Mouse (Mus musculus): ENCODE data around the gene Sept9.

Sept9 gene

DNA sequence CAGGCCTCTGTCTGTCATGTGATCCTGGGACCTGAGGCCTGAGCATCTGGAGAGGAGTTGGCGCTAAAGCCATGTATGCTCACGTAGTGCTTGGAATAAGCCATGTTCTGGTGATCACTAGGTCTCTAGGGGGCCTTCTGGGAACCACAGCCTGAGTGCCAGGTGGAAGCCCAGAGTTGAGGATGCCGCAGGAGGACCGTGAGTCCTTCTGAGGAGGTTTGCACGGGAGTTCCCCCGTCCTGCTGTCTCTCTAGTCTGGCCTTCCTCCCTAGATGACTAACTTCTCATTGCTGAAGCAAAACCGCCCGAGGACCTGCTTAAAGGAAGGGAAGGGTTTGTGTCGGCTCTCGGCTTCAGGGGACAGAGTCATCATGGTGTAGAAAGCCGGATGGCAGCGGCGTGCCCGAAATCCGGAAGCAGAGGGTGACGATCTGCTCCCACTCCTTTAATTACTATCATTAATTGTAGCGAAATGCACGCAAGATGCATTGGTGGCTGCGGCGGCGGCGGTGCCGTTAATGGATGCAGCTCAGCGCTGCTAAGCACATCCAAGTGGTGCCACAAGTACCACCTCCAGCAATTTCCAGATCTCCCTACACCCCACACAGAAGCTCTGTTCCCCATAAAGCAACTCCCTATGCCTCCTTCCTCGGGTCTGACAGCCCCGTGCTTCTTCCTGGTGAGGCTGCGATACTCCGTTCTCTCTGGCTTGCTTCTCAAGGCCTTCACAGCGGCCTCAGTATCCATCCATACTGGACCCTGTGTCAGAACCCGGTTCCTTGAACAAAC, 92.0 kb downstream of the Sept9 start:
- no peak for DNase-seq (ENCODE audit: low spot score in 2 of 2)

GRCm38 (mm10) chr11:117292446-117292845, 93.0 kb downstream of the Sept9 start:
- peak in 1 of 2 experiments; percentile 71 for DNase-seq (ENCODE audit: low spot score in 2 of 2)

DNA sequence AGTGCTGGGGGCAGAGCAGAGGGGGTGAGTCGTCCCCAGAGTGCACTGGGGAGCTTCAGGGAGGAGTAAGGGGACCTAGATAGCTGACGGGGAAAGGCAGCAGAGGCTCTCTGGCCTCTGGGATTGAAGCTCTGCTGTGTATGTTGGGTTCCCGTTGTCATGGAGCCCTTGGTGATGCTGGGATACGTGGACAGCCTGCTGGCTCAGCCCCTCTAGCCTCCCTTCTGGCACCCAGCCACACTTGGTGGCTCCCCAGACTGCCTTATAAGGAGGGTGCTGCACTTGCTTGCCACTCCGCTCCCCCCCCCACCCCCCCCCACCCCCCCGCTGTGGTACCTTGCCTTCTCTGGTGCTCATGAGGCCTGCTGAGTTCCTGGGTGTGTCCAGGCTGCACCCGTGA, 95.8 kb downstream of the Sept9 start:
- no peak for DNase-seq (ENCODE audit: low spot score in 2 of 2)

- no peak for DNase-seq (ENCODE audit: low spot score in 2 of 2)
Observed at GRCm38 (mm10) chr11:117296116-117296499, 96.6 kb downstream of the Sept9 start.

GRCm38 (mm10) chr11:117296500-117297189, 97.2 kb downstream of the Sept9 start:
- no peak for DNase-seq (ENCODE audit: low spot score in 2 of 2)

DNA sequence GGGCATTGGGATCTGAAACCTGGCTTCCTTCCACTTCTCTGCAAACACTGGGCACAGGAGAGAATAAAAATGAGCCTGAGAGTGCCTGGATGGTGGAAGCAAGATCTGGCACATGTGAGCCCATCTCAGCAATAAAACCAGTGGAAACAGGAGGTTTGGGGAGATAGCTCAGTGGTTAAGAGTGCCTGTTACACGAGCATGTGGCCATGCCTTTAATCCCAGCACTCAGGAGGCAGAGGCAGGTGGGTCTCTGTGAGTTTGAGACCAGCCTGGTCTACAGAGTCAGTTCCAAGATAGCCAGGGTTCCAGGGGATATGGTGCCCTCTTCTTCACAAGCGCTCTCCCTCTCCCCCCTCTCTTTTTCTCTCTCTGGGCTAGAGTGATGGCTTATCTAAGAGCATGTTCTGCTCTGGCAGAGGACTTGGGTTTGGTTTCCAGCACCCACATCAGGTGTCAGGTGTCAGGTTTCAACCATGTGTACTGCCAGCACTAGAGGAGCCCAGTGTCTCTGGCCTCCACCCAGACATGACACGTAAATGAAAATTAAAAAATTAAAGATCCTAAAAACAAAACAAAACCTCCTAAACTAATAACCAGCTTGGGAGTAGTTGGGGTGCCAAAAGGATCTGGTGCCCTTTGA, 97.8 kb downstream of the Sept9 start:
- DNase-seq (ENCODE audit: low spot score in 2 of 2), result no peak

- no peak for DNase-seq (ENCODE audit: low spot score in 2 of 2)
Observed at GRCm38 (mm10) chr11:117299741-117300140, 100.3 kb downstream of the Sept9 start.

DNA sequence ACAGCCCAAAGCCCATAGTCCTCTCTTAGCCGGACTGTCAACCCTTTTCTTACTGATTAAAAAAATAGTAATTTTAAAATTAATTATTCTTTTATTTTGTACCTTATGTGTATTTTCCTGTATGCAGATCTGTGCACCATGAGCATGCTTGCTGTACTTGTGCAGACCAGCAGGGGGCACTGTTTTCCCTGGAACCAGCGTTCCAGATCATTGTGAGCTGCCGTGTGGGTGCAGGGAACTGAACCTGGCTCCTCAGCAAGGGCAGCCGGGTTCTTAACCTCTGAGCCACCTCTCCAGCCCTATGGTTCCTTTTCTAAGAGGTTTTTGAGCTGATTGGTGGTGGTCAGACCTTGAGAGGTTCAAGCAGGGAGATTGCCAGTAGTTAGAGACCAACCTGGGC, 101.3 kb downstream of the Sept9 start:
- no peak for DNase-seq (ENCODE audit: low spot score in 2 of 2)

GRCm38 (mm10) chr11:117301716-117302115, 102.3 kb downstream of the Sept9 start:
- DNase-seq (ENCODE audit: low spot score in 2 of 2), result no peak

DNA sequence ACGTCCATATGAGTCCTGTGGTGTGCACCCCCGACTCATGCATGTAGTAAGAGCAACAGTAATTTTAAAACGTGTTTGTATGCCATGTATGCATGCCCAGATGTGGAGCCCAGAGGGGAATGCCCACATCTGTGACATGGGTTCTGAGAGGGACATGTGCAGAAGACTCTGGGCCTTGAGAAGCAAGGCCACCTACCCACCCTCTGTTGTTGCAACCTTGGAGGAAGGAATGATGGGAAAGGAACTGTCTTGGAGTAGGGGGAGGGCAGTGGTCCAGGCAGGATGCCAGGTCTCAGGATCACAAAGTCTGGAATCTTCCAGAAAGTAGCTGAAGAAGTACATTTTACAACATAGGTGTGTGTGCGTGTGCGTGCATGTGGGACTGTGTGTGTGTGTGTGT, 102.9 kb downstream of the Sept9 start:
- no peak for DNase-seq (ENCODE audit: low spot score in 2 of 2)

GRCm38 (mm10) chr11:117305509-117306188, 106.2 kb downstream of the Sept9 start:
- no peak for DNase-seq (ENCODE audit: low spot score in 2 of 2)

DNA sequence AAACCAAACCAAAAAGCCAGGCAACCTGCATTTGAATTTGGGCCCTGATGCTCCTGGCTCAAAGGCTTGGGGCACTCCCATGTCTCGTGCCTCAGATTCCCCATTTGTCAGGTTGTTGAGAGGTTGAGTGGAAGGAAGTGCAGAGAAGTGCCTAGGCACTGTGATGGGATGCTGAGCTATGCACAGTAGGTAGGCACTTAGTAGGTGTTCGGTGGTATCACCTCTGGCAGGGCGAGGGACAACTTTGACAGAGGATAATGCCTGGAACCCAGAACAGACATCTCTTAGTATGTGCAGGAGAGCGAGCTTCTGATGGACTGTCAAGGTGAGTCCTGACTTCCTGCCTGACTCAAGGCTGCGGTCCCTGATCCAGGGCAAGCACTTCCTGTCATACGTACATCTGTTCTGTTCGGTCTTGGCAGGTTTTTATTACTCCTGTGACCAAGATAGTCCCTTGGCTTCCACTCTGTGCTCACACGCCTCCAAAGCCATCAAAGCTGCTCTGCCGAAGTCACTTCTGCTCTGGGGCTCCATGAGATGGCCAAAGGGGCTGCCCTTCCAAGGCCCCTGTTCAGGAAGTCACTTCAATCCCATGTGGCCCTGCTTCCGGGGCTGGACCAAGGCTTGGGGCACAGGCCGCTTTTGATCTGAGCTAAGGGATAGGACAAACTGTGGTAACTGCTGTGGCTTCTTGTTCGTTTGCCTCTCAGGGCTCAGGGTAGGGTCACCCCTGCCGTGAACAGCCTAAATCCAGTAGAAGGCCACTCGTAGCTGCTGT, 107.0 kb downstream of the Sept9 start:
- no peak for DNase-seq (ENCODE audit: low spot score in 2 of 2)

DNA sequence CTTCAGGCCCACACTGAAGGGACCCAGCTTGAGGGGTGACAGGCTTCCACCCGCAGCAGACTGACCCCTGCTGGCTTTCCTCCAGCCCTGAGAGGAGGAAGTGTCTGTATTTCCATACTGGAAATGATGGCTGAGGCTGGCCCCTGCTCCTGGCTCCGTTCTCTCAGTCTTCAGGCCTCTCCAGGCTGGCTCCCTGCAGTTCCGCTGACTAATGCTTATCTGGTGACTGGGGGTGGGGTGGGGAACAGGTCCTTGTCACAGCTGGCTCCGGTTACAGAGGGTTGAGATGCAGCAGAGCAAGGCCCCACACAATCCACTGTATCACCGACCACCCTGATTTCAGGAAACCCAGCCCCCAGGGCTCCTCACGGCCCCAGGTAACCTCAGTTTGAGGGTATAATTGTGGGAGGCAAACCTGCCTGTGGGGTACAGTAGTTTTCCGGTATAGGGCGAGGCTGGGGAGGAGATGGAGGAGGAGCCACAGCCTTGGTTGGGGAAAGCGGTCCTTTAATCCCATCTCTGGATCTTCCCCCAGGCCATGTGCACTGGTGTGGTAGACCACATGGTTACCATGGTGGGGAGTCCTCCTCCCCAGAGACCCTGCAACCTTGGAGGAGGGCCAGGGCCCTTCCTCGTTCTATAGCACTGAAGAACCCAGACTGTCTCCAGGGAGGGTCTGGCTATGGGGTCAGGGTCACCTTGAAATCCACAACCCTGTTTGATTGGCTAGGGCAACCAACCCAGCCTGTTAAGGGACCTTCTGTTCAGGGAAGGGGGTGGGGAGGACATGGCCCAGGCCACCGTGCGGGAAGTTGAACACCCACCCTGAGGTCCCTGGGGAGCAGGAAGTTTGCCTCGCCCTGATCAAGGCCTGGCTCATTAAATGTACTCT, 108.7 kb downstream of the Sept9 start:
- peak in 1 of 2 experiments; percentile 55 for DNase-seq (ENCODE audit: low spot score in 2 of 2)

- no peak for DNase-seq (ENCODE audit: low spot score in 2 of 2)
Observed at GRCm38 (mm10) chr11:117309108-117309917, 109.9 kb downstream of the Sept9 start.

DNA sequence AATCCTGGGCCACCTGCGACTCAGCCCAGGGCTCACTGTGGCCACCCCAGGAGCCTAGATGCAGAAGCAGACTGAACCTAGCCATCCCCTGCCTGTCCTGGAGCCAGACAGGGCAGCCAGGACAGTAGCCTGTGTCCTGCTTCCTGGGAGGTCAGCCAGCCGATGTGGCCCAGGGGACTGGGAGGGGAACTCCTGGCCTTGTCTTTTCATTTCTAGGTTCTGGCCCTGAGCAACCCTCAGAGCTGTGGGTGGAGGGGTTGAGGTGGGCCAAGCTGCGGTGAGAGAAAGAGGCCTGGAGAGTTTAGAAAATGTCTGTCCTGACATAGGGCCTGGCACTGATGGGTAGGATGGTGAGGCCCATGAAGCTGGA, 110.4 kb downstream of the Sept9 start:
- DNase-seq (ENCODE audit: low spot score in 2 of 2), result no peak

GRCm38 (mm10) chr11:117310341-117311107, 111.1 kb downstream of the Sept9 start:
- no peak for DNase-seq (ENCODE audit: low spot score in 2 of 2)

DNA sequence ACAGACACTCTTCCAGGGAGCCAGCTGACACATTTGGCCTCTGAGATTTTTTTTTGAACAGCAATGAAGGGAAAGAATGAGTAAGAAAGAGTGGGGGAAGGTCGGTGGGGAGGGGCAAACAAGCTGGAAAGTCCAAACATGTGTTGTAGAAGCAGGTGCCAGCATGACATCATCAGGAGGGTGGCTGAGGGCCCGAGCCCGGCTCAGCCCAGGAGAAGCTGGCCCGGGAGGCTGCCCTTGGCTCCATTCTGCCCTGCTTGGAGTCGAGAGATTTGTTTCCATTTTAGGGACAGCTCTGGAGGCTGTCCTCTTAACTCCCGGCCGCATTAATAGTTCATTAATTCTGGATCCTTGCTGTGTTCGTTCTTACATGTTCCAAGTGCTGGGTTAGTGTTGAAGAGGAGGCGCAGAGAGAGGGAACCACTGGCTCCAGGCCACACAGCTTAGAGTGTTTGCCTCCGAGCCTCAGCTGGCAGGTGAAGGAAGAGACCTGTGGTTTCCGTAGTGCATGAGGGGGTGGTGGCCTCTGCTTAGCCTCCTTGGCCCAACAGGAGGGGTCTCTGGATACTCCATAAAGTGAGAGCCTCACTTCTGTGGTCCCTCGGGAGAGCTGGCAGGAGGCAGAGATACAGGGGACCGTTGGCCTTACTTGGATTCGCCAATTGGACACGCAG, 111.8 kb downstream of the Sept9 start:
- no peak for DNase-seq (ENCODE audit: low spot score in 2 of 2)
